Mouse (Mus musculus): Measurements from ENCODE around the gene Kcnma1. TPM values are rescaled to one million over a fixed set of nuclear protein-coding genes. Genes with fewer than 3 reads are reported as not detected.
A peak's percentile ranks its signal among the peaks of the same experiment; 100 is the strongest.

Gene Kcnma1
- polyA plus RNA-seq, 1 experiment from 2014 or later: 0.62 TPM

DNA sequence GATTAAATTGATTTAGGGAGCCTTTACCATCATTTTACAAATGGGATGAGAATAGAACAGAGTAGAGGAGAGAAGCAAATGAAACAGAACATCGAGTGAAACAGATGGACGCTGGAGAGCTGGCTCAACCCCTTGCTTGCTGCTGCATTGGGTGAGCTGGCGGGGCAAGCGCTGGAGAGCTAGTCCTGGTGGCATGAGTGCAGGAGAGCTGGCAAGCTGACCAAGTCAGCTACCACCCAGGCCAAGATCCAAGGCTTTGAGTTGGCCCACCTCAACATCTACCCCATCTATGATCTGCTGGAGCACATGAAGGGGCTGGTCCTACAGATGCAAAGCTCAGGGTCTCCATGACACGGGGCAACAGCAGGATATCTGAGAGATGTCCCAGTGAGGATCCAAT, 301.4 kb downstream of the Kcnma1 start:
- H3K4me1 ChIP-seq (ENCODE audit: insufficient read depth, low read depth, low read length): no peaks in the 10 kb centered on the region
- no peaks in the 10 kb centered on the region for H3K27me3 ChIP-seq (replicated peaks; ENCODE audit: insufficient read depth, low read length)
- no peak overlapping the region for H3K9ac ChIP-seq (replicated peaks; ENCODE audit: low read depth)
- no peak for ATAC-seq
- no peaks in the 10 kb centered on the region for H3K9me3 ChIP-seq (ENCODE audit: low read length)
- H3K36me3 ChIP-seq (ENCODE audit: insufficient read depth, low read length): no peaks in the 10 kb centered on the region
- 84% methylated on average over 5 of the region's 5 CpGs for WGBS
- no peak overlapping the region for H3K4me3 ChIP-seq (ENCODE audit: low read depth, low read length)
- no peak for TF ChIP-seq EP300 (IDR thresholded peaks at IDR 0.05)
- no peak for TF ChIP-seq CTCF (IDR thresholded peaks at IDR 0.05)
- DNase-seq (ENCODE audit: low spot score): no peak
- H3K27ac ChIP-seq (ENCODE audit: low read length): no peak overlapping the region
- no peak overlapping the region for H3K4me2 ChIP-seq (replicated peaks; ENCODE audit: low read depth, low read length)

DNA sequence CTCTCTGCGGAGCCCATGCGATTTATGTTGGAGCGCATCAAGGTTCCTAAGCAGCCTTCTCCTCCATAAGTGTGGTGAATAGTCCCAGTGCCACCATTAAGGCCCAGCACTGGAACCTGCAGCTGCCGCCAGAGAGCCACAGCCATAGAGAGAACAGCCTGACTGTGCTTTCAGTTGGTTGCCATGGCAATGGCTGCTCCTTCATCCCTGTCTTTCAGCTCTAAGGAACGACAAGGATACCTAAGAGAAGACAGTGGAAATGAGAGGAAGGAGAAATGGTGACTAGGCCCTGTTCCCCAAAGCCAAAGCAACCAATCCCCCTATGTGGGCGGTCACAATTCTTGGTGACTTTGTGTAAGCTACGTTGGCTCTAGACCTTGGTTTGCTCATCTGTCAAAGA, 303.3 kb downstream of the Kcnma1 start:
- Histone ChIP-seq H3K9me3 (ENCODE audit: low read length) (no peaks in the 10 kb centered on the region), H3K27ac (ENCODE audit: low read length) (no peak overlapping the region), H3K4me1 (ENCODE audit: insufficient read depth, low read depth, low read length) (no peaks in the 10 kb centered on the region), H3K4me2 (replicated peaks; ENCODE audit: low read depth, low read length) (no peak overlapping the region), H3K9ac (replicated peaks; ENCODE audit: low read depth) (no peak overlapping the region), H3K4me3 (ENCODE audit: low read depth, low read length) (no peak overlapping the region), H3K36me3 (ENCODE audit: insufficient read depth, low read length) (no peaks in the 10 kb centered on the region), H3K27me3 (replicated peaks; ENCODE audit: insufficient read depth, low read length) (no peaks in the 10 kb centered on the region)
- ATAC-seq (no peak), DNase-seq (ENCODE audit: low spot score) (no peak)
- TF ChIP-seq EP300 (IDR thresholded peaks at IDR 0.05) (no peak), CTCF (IDR thresholded peaks at IDR 0.05) (no peak)
- 76% methylated on average over 7 of the region's 7 CpGs for WGBS

GRCm38 (mm10) chr14:23706837-23707236, 307.5 kb downstream of the Kcnma1 start:
- no peaks in the 10 kb centered on the region for H3K4me1 ChIP-seq (ENCODE audit: insufficient read depth, low read depth, low read length)
- no peak overlapping the region for H3K4me2 ChIP-seq (replicated peaks; ENCODE audit: low read depth, low read length)
- WGBS: 58% methylated on average over 10 of the region's 10 CpGs
- DNase-seq (ENCODE audit: low spot score): peak; percentile 26
- H3K9me3 ChIP-seq (ENCODE audit: low read length): no peaks in the 10 kb centered on the region
- no peaks in the 10 kb centered on the region for H3K27me3 ChIP-seq (replicated peaks; ENCODE audit: insufficient read depth, low read length)
- H3K9ac ChIP-seq (replicated peaks; ENCODE audit: low read depth): no peak overlapping the region
- no peak overlapping the region for H3K4me3 ChIP-seq (ENCODE audit: low read depth, low read length)
- H3K27ac ChIP-seq (ENCODE audit: low read length): no peak overlapping the region
- TF ChIP-seq EP300 (IDR thresholded peaks at IDR 0.05) (no peak), CTCF (IDR thresholded peaks at IDR 0.05) (no peak)
- ATAC-seq: peak; percentile 48; the same call in 1 of the 2 replicates
- no peaks in the 10 kb centered on the region for H3K36me3 ChIP-seq (ENCODE audit: insufficient read depth, low read length)

DNA sequence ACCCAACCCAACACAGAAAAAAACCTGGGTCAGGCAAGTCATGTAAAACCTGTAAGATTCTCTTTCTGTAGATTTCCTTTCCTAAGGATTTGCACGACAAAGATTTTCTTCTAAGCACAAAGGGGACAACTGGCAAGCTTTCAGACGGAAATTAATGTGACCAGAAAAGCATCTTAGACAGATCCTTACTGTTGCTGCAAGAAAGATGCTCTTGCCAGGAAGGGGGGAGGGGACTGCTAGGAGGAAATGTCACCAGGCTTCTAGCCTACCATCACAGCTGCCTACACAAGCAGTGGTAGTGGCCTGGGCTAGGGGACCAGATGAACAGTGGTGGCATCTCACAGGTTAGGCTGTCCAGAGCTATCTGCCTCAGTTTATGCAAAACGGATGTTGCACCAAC, 308.6 kb downstream of the Kcnma1 start:
- Histone ChIP-seq H3K9me3 (ENCODE audit: low read length) (no peaks in the 10 kb centered on the region), H3K4me3 (ENCODE audit: low read depth, low read length) (no peak overlapping the region), H3K9ac (replicated peaks; ENCODE audit: low read depth) (no peak overlapping the region), H3K4me1 (ENCODE audit: insufficient read depth, low read depth, low read length) (no peaks in the 10 kb centered on the region), H3K27me3 (replicated peaks; ENCODE audit: insufficient read depth, low read length) (no peaks in the 10 kb centered on the region), H3K36me3 (ENCODE audit: insufficient read depth, low read length) (no peaks in the 10 kb centered on the region), H3K27ac (ENCODE audit: low read length) (no peak overlapping the region), H3K4me2 (replicated peaks; ENCODE audit: low read depth, low read length) (no peak overlapping the region)
- DNase-seq (ENCODE audit: low spot score) (peak; percentile 7), ATAC-seq (no peak)
- TF ChIP-seq CTCF (IDR thresholded peaks at IDR 0.05) (no peak), EP300 (IDR thresholded peaks at IDR 0.05) (no peak)
- WGBS: 51% methylated on average over 3 of the region's 3 CpGs

GRCm38 (mm10) chr14:23704303-23704702, 310.0 kb downstream of the Kcnma1 start:
- Histone ChIP-seq H3K36me3 (ENCODE audit: insufficient read depth, low read length) (no peaks in the 10 kb centered on the region), H3K4me3 (ENCODE audit: low read depth, low read length) (no peak overlapping the region), H3K9ac (replicated peaks; ENCODE audit: low read depth) (no peak overlapping the region), H3K27ac (ENCODE audit: low read length) (no peak overlapping the region), H3K4me2 (replicated peaks; ENCODE audit: low read depth, low read length) (no peak overlapping the region), H3K4me1 (ENCODE audit: insufficient read depth, low read depth, low read length) (no peaks in the 10 kb centered on the region), H3K9me3 (ENCODE audit: low read length) (no peaks in the 10 kb centered on the region), H3K27me3 (replicated peaks; ENCODE audit: insufficient read depth, low read length) (no peaks in the 10 kb centered on the region)
- TF ChIP-seq CTCF (IDR thresholded peaks at IDR 0.05): no peak
- no peak for TF ChIP-seq EP300 (IDR thresholded peaks at IDR 0.05)
- DNase-seq (ENCODE audit: low spot score) (no peak), ATAC-seq (no peak)

DNA sequence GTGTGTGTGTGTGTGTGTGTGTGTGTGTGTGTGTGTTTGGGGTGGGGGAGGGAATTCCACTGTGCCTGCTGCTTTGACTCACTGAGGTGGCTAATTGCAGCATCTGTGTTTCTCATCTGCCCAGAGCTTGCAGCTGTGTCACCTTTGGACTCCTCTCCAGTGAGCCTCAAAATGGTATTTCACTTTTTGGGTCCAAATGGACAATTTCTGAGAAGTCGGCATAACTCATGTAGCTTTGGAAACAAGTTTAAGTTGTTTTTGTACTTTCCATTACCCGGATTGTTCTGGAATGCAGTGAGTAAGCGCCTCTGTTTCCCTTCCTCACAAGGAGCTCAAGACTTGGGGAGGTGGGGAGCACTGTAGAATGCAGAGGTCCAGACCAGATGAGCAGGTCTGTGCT, 317.9 kb downstream of the Kcnma1 start:
- no peak overlapping the region for H3K4me3 ChIP-seq (ENCODE audit: low read depth, low read length)
- H3K27me3 ChIP-seq (replicated peaks; ENCODE audit: insufficient read depth, low read length): no peaks in the 10 kb centered on the region
- H3K4me1 ChIP-seq (ENCODE audit: insufficient read depth, low read depth, low read length): no peaks in the 10 kb centered on the region
- no peaks in the 10 kb centered on the region for H3K9me3 ChIP-seq (ENCODE audit: low read length)
- no peaks in the 10 kb centered on the region for H3K36me3 ChIP-seq (ENCODE audit: insufficient read depth, low read length)
- no peak overlapping the region for H3K27ac ChIP-seq (ENCODE audit: low read length)
- H3K9ac ChIP-seq (replicated peaks; ENCODE audit: low read depth): no peak overlapping the region
- WGBS: 66% methylated on average over 3 of the region's 3 CpGs
- ATAC-seq: no peak
- no peak for DNase-seq (ENCODE audit: low spot score)
- H3K4me2 ChIP-seq (replicated peaks; ENCODE audit: low read depth, low read length): no peak overlapping the region
- TF ChIP-seq EP300 (IDR thresholded peaks at IDR 0.05): no peak
- TF ChIP-seq CTCF (IDR thresholded peaks at IDR 0.05): no peak

DNA sequence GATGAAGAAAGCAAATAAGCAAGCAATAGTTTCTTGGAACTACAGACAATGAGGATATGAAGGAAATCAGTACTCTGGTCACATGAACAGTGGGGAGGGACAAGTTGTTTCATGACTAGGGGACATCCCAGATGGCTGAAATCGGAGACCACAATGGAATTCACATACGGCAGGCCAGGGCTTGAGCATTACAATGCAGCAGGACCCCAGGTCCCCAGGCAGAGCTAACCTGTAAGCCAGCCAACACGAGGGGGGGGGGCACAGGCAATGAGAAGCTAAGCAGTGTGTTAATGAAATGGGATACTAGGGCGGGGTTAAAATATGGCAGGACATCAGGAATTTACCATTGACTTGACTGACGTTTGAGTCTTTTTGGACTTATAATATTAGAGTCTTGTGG, 324.6 kb downstream of the Kcnma1 start:
- DNase-seq (ENCODE audit: low spot score): no peak
- 45% methylated on average over 5 of the region's 5 CpGs for WGBS
- H3K27me3 ChIP-seq (replicated peaks; ENCODE audit: insufficient read depth, low read length): no peaks in the 10 kb centered on the region

More for the DNA sequence above, 324.6 kb downstream of the Kcnma1 start:
- no peak overlapping the region for H3K4me2 ChIP-seq (replicated peaks; ENCODE audit: low read depth, low read length)
- no peak overlapping the region for H3K4me3 ChIP-seq (ENCODE audit: low read depth, low read length)
- H3K9me3 ChIP-seq (ENCODE audit: low read length): no peaks in the 10 kb centered on the region
- H3K9ac ChIP-seq (replicated peaks; ENCODE audit: low read depth): no peak overlapping the region
- H3K36me3 ChIP-seq (ENCODE audit: insufficient read depth, low read length): no peaks in the 10 kb centered on the region
- no peaks in the 10 kb centered on the region for H3K4me1 ChIP-seq (ENCODE audit: insufficient read depth, low read depth, low read length)
- TF ChIP-seq EP300 (IDR thresholded peaks at IDR 0.05) (no peak), CTCF (IDR thresholded peaks at IDR 0.05) (no peak)
- no peak for ATAC-seq
- H3K27ac ChIP-seq (ENCODE audit: low read length): no peak overlapping the region

All from lung, postnatal 0 days (tissue).